Mouse (Mus musculus) CD4-positive, CD25-positive, alpha-beta regulatory T cell, adult 4 months (primary cell): ENCODE data around the gene Rnpc3. TPM values are rescaled to one million over a fixed set of nuclear protein-coding genes. Genes with fewer than 3 reads are reported as not detected.
"Not testable (repeated sequence)": the region's sequence is repeated elsewhere in the genome, so short reads cannot be mapped to it uniquely, and the experiment has no call there.

Source experiments
- ATAC-seq: one replicate; pipeline ENCODE4 v1.8.0; 2017
- polyA plus RNA-seq, 2 experiments: library from polyadenylated mRNA; unstranded; fragments of 100-300 nt; shearing (Covaris generic); gene quantifications; one replicate each; pipeline ENCODE4 v1.2.1; 2017

Rnpc3 gene
- 10 to 100 TPM; 30.4 to 34.4 TPM for polyA plus RNA-seq

- ATAC-seq = peak; percentile 95
Measured at GRCm38 (mm10) chr3:113629606-113630359, at the start of gene Rnpc3. Rnpc3 (minus strand) TSS chr3:113630149.

GRCm38 (mm10) chr3:113656940-113657339 is 27.0 kb upstream of the Rnpc3 start:
- ATAC-seq = peak; percentile 74

GRCm38 (mm10) chr3:113654335-113654734 is 24.4 kb upstream of the Rnpc3 start:
- ATAC-seq = no peak

- ATAC-seq = not testable (repeated sequence)
Measured at GRCm38 (mm10) chr3:113651386-113651785, 21.4 kb upstream of the Rnpc3 start.

- ATAC-seq = no peak
Measured at GRCm38 (mm10) chr3:113639545-113639944, 9.6 kb upstream of the Rnpc3 start.

- ATAC-seq = no peak
Measured at GRCm38 (mm10) chr3:113634220-113634619, 4.3 kb upstream of the Rnpc3 start.

DNA sequence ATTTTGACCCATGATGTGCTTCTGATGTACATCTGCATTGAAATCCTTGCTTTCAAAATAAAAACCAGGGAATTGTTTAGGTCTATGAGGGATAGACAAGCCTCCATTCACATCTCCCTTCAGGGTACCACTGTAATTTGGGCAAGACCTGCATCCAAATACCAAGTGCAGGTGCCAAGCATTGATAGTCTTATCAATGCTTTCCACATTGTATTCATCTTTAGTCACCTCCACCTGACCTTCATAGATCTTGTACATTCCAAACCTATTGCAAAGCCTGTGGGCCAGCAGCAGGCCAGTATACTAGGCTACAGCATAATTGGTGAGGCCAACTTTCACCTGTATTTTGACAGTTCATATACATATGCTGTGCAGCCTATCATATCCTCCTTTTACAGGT is 1.7 kb upstream of the Rnpc3 start:
- no peak for ATAC-seq

GRCm38 (mm10) chr3:113630564-113630963 is 615 bp upstream of the Rnpc3 start:
- ATAC-seq = peak; percentile 40

DNA sequence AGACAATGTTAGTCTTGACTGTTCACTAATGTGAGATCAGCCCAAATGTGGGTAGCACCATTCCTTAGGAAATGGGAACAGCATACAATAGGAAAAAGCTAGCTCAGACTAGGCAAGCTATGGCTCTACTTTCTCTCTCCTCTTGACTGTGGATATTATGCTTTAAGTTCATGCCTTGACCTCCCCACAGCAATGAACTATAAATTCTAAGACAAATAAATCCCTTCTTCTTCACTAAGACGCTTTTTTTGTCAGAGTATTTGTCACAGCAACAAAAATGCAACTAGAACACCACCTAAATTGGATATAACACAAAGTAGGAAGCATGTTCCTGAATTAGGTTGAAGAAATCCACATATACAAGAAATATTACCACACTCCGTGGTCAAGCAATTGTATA is 23.4 kb downstream of the Rnpc3 start, which contains the start of gene Amy1:
Gene Amy1, minus strand, starts transcription at position 101 of the 400 bp plus-strand sequence.
- no peak for ATAC-seq

- ATAC-seq = no peak
Measured at GRCm38 (mm10) chr3:113590844-113591243, 39.1 kb downstream of the Rnpc3 start.

DNA sequence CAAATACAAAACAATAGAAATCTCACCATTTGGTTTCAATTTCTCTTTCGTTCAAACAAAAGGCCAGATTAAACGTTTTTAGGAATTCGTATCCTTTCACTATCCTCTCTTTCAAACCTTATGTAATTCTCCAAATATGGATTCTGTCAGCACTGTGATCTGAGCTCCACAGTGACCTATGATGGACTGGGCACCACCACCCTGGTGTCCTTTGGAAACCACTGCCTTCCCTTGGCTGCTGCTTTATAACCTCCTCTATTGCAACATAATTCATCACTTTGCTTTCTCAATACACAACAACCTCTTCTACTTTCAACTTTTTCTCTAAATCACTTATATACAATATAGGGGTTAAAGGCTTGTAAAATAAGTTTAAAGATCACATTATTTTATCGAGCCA is 55.4 kb downstream of the Rnpc3 start:
- no peak for ATAC-seq

GRCm38 (mm10) chr3:113574138-113574537 is 55.8 kb downstream of the Rnpc3 start:
- no peak for ATAC-seq

- ATAC-seq = no peak
Measured at GRCm38 (mm10) chr3:113572158-113572557, 57.8 kb downstream of the Rnpc3 start.

Other genes with a start within 250 kb of the Rnpc3 start
- gene Amy2a1, start 97.7 kb downstream of the Rnpc3 start, polyA plus RNA-seq = not detected
- gene Amy1, start 23.4 kb downstream of the Rnpc3 start, polyA plus RNA-seq = 1 to 10 TPM; 1.0 to 1.8 TPM